In the genomic region with DNA sequence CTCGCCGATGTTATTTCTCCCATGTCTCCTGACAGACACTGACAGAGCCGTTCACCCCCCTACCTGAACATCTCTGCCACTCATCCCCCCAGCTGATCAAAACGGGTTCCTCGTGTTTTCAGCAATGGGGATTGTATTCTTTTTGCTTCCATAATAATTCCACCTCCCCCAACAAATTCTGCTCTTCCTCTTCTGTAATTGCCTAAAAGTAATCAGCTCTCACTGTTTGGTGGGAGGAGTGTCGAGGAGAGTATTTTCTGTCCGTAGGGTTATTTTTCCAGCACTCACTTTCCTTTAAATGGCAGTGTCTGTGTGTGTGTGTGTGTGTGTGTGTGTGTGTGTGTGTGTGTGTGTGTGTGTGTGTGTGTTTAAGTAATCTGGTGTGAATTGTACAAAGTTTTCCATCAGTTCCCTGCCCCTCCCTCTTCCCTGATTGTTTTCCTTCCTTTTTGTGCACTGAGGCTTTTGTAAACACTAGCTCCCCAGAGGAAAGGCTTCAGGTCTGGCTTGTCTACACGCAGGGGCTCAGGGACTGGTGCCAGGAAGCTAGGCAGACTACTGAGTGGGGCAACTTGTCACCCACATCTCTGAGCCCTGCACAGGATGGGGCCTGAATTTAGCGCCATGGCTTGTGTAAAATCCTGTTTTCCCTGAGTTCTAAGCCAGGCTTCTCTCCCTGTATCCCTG, we compare ENCODE assay signal across 8 mouse cellular contexts. TPM values are rescaled to one million over a fixed set of nuclear protein-coding genes. Genes with fewer than 3 reads are reported as not detected.
A peak's percentile ranks its signal among the peaks of the same experiment; 100 is the strongest.
DNase-seq lines count a peak whose midpoint lies in the region; ATAC-seq and TF ChIP-seq lines count a peak whose summit lies in the region.

No protein-coding gene starts in this region.

- H3K36me3 ChIP-seq in testis, adult 2 months (ENCODE audit: control insufficient read depth, insufficient read depth, low read length) = no peaks in the 10 kb centered on the region
- H3K36me3 ChIP-seq in embryonic facial prominence, embryonic 10.5 days (replicated peaks) = peaks cover 25% of the 10 kb centered on the region
- H3K36me3 ChIP-seq in heart, embryonic 15.5 days = peaks cover 9% of the 10 kb centered on the region; the same call in 1 of the 2 replicates
- peaks cover 19% of the 10 kb centered on the region for H3K36me3 ChIP-seq in kidney, postnatal 0 days (ENCODE audit: insufficient read depth, low read length)
- H3K36me3 ChIP-seq in midbrain, embryonic 10.5 days = peaks cover 31% of the 10 kb centered on the region

- TF ChIP-seq CTCF in testis, adult 2 months (IDR thresholded peaks at IDR 0.05; ENCODE audit: control insufficient read depth, insufficient read depth, insufficient replicate concordance, low read depth, low read length) = no peak
- no peak for TF ChIP-seq CTCF in kidney, postnatal 0 days (IDR thresholded peaks at IDR 0.05; ENCODE audit: low read depth)

- no peak for DNase-seq in testis, postnatal 10 days (ENCODE audit: low spot score)
- DNase-seq in embryonic facial prominence, embryonic 10.5 days (ENCODE audit: low spot score) = no peak
- DNase-seq in kidney, postnatal 0 days (ENCODE audit: low spot score) = peak; percentile 76
- DNase-seq in midbrain, embryonic 10.5 days (ENCODE audit: low spot score) = no peak
- DNase-seq in retina, postnatal 1 day = no peak
- DNase-seq in frontal cortex, postnatal 25 days (ENCODE audit: low spot score in 2 of 2) = no peak

- 0 out of 2 replicates have a peak, but pooled peaks have one; percentile 5 for ATAC-seq in heart, embryonic 15.5 days (replicated peaks; ENCODE audit: insufficient number of reproducible peaks, insufficient read depth, low FRiP score, low read depth)
- no peak for ATAC-seq in kidney, postnatal 0 days (replicated peaks; ENCODE audit: low FRiP score, low read depth)

- H3K9me3 ChIP-seq in embryonic facial prominence, embryonic 10.5 days = no peaks in the 10 kb centered on the region
- no peaks in the 10 kb centered on the region for H3K9me3 ChIP-seq in heart, embryonic 15.5 days (replicated peaks)
- H3K9me3 ChIP-seq in kidney, postnatal 0 days (replicated peaks; ENCODE audit: low read length) = no peaks in the 10 kb centered on the region
- no peaks in the 10 kb centered on the region for H3K9me3 ChIP-seq in midbrain, embryonic 10.5 days (replicated peaks)

- H3K27me3 ChIP-seq in testis, adult 2 months (ENCODE audit: control insufficient read depth, insufficient read depth, low read length) = no peaks in the 10 kb centered on the region
- H3K27me3 ChIP-seq in embryonic facial prominence, embryonic 10.5 days (replicated peaks; ENCODE audit: low read depth, poor library complexity, severe bottlenecking) = peaks cover 13% of the 10 kb centered on the region
- no peaks in the 10 kb centered on the region for H3K27me3 ChIP-seq in heart, embryonic 15.5 days
- no peaks in the 10 kb centered on the region for H3K27me3 ChIP-seq in kidney, postnatal 0 days (ENCODE audit: insufficient read depth, low read length)
- no peaks in the 10 kb centered on the region for H3K27me3 ChIP-seq in midbrain, embryonic 10.5 days (ENCODE audit: low read depth, poor library complexity, severe bottlenecking)

- TF ChIP-seq POLR2A in testis, adult 2 months (IDR thresholded peaks at IDR 0.05; ENCODE audit: control insufficient read depth, low read depth, low read length) = no peak

- H3K4me3 ChIP-seq in testis, adult 2 months (ENCODE audit: control insufficient read depth, low read depth, low read length) = peak overlapping the region; percentile 81
- peak overlapping the region; percentile 76 for H3K4me3 ChIP-seq in embryonic facial prominence, embryonic 10.5 days
- H3K4me3 ChIP-seq in heart, embryonic 15.5 days = peak overlapping the region; percentile 83
- H3K4me3 ChIP-seq in kidney, postnatal 0 days (replicated peaks; ENCODE audit: low read depth, low read length) = peak overlapping the region; percentile 75
- peak overlapping the region; percentile 75 for H3K4me3 ChIP-seq in midbrain, embryonic 10.5 days

- peaks cover 12% of the 10 kb centered on the region for H3K4me1 ChIP-seq in testis, adult 2 months (ENCODE audit: control insufficient read depth, insufficient read depth, low read length)
- H3K4me1 ChIP-seq in embryonic facial prominence, embryonic 10.5 days = peaks cover 63% of the 10 kb centered on the region
- peaks cover 66% of the 10 kb centered on the region for H3K4me1 ChIP-seq in heart, embryonic 15.5 days (replicated peaks)
- peaks cover 20% of the 10 kb centered on the region; the same call in 1 of the 2 replicates for H3K4me1 ChIP-seq in kidney, postnatal 0 days (replicated peaks; ENCODE audit: insufficient read depth, low read length)
- peaks cover 67% of the 10 kb centered on the region for H3K4me1 ChIP-seq in midbrain, embryonic 10.5 days

- WGBS in embryonic facial prominence, embryonic 10.5 days = 8% methylated on average over 9 of the region's 9 CpGs
- 10% methylated on average over 9 of the region's 9 CpGs for WGBS in heart, embryonic 15.5 days
- 7% methylated on average over 9 of the region's 9 CpGs for WGBS in kidney, postnatal 0 days
- 5% methylated on average over 9 of the region's 9 CpGs for WGBS in midbrain, embryonic 10.5 days

- H3K4me2 ChIP-seq in heart, embryonic 15.5 days = peak overlapping the region; percentile 81
- peak overlapping the region; percentile 84 for H3K4me2 ChIP-seq in kidney, postnatal 0 days (ENCODE audit: low read length)

- H3K9ac ChIP-seq in heart, embryonic 15.5 days = peak overlapping the region; percentile 46
- peak overlapping the region; percentile 23; the same call in 1 of the 2 replicates for H3K9ac ChIP-seq in kidney, postnatal 0 days (ENCODE audit: low read depth, low read length)

- peak overlapping the region; percentile 59 for H3K27ac ChIP-seq in testis, adult 2 months (ENCODE audit: control insufficient read depth, insufficient read depth, low read depth, low read length)
- H3K27ac ChIP-seq in embryonic facial prominence, embryonic 10.5 days (replicated peaks) = peak overlapping the region; percentile 87
- H3K27ac ChIP-seq in heart, embryonic 15.5 days = peak overlapping the region; percentile 86
- peak overlapping the region; percentile 75 for H3K27ac ChIP-seq in kidney, postnatal 0 days
- peak overlapping the region; percentile 91 for H3K27ac ChIP-seq in midbrain, embryonic 10.5 days (replicated peaks)

RNA-seq across cellular contexts. Expression of gene Btg2, which starts 0.7 kb away (rescaled TPM):
- polyA plus RNA-seq in testis, adult 2 months (2012; rRNA removed) = 2.9 and 4.1 TPM in 2 replicates
- polyA plus RNA-seq in embryonic facial prominence, embryonic 10.5 days (2016; fragmentation: Nextera tagmentation; extraction: Ambion mirVana) = 32.5 and 40.4 TPM in 2 replicates
- polyA plus RNA-seq in heart, embryonic 15.5 days (2015; fragmentation: Nextera tagmentation; extraction: Ambion mirVana) = 36.9 and 45.4 TPM in 2 replicates
- 37.5 and 39.2 TPM in 2 replicates for polyA plus RNA-seq in kidney, postnatal 0 days (2015; fragmentation: Nextera tagmentation; extraction: Ambion mirVana)
- polyA plus RNA-seq in midbrain, embryonic 10.5 days (2016; fragmentation: Nextera tagmentation; extraction: Ambion mirVana) = 107 and 161 TPM in 2 replicates

RNA-seq across cellular contexts. Expression of gene Chit1, which starts 31.4 kb away (rescaled TPM):
- polyA plus RNA-seq in testis, adult 2 months (2012; rRNA removed) = 8.7 and 10.4 TPM in 2 replicates
- 0.09 TPM in 1 of 2 replicates, not detected in the other for polyA plus RNA-seq in embryonic facial prominence, embryonic 10.5 days (2016; fragmentation: Nextera tagmentation; extraction: Ambion mirVana)
- 0.42 TPM in 2 replicates for polyA plus RNA-seq in heart, embryonic 15.5 days (2015; fragmentation: Nextera tagmentation; extraction: Ambion mirVana)
- 0.41 and 0.58 TPM in 2 replicates for polyA plus RNA-seq in kidney, postnatal 0 days (2015; fragmentation: Nextera tagmentation; extraction: Ambion mirVana)
- not detected in 2 replicates for polyA plus RNA-seq in midbrain, embryonic 10.5 days (2016; fragmentation: Nextera tagmentation; extraction: Ambion mirVana)

RNA-seq across cellular contexts. Expression of gene Fmod, which starts 42.6 kb away (rescaled TPM):
- 3.6 and 5.1 TPM in 2 replicates for polyA plus RNA-seq in testis, adult 2 months (2012; rRNA removed)
- 2.0 and 2.2 TPM in 2 replicates for polyA plus RNA-seq in embryonic facial prominence, embryonic 10.5 days (2016; fragmentation: Nextera tagmentation; extraction: Ambion mirVana)
- 23.3 and 32.3 TPM in 2 replicates for polyA plus RNA-seq in heart, embryonic 15.5 days (2015; fragmentation: Nextera tagmentation; extraction: Ambion mirVana)
- 7.8 and 9.4 TPM in 2 replicates for polyA plus RNA-seq in kidney, postnatal 0 days (2015; fragmentation: Nextera tagmentation; extraction: Ambion mirVana)
- 2.8 and 6.5 TPM in 2 replicates for polyA plus RNA-seq in midbrain, embryonic 10.5 days (2016; fragmentation: Nextera tagmentation; extraction: Ambion mirVana)
